Mouse (Mus musculus) adipose tissue, adult 10 weeks (tissue): ENCODE measurements around the gene Olfr836. TPM values are rescaled to one million over a fixed set of nuclear protein-coding genes. Genes with fewer than 3 reads are reported as not detected.

Source experiments
- polyA plus RNA-seq: library from polyadenylated mRNA; stranded (reverse); fragments of 350-450 nt; fragmentation: Illumina TruSeq; extraction: RNeasy Lipid Tissue Mini Kit (QIAGEN cat#74804); gene quantifications from one replicate; pipeline ENCODE4 v1.2.3, GENCODE M21; 2014; ENCODE audit warnings: low read depth, low replicate concordance

The Olfr836 gene
- not detected for polyA plus RNA-seq

DNA sequence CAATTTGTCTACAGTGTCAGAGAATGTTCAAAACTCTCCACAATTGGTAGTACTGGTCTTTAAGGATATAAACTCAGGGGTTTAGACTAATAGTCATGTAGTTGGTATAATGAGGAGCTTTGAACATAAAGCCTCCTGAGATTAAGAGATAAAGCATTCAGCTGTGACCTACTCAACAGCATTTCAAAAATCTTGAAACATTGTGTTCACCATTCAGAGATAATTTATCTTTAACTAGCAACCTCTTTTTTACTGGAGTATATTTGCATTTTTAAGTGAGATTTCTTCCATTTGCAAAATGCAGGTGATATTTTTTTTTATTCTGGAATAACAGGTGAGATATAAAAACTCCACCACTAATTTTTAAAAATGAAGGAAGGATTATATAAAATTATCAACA, at the start of gene Olfr836:
Olfr836 (plus strand) TSS at position 301 of the 400 bp plus-strand sequence.

GRCm38 (mm10) chr9:19136017-19136416, 15.8 kb downstream of the Olfr836 start, which contains the start of gene Olfr837:
Gene Olfr837 (plus strand): TSS chr9:19136317.

Other genes starting within 250 kb of the Olfr836 start
- not detected for gene Olfr830, start 245.7 kb upstream of the Olfr836 start, polyA plus RNA-seq
- gene Olfr832, start 183.3 kb upstream of the Olfr836 start, polyA plus RNA-seq, result not detected
- not detected for gene Olfr834, start 132.4 kb upstream of the Olfr836 start, polyA plus RNA-seq
- not detected for gene Olfr835, start 87.6 kb upstream of the Olfr836 start, polyA plus RNA-seq
- gene Olfr837, start 15.9 kb downstream of the Olfr836 start, polyA plus RNA-seq, result not detected
- gene Olfr839-ps1, start 56.9 kb downstream of the Olfr836 start, polyA plus RNA-seq, result not detected
- gene Olfr843, start 131.6 kb downstream of the Olfr836 start, polyA plus RNA-seq, result not detected
- gene Olfr844, start 196.0 kb downstream of the Olfr836 start, polyA plus RNA-seq, result not detected
- gene Olfr845, start 216.1 kb downstream of the Olfr836 start, polyA plus RNA-seq, result not detected
- gene Olfr846, start 243.6 kb downstream of the Olfr836 start, polyA plus RNA-seq, result not detected